Mouse (Mus musculus) MEL-GATA-1-ER (cell line): ENCODE measurements at regions not wholly inside any gene's neighbourhood (a gene's known extent, or its start where the extent isn't known, plus 50 kb on each side); places are given as distances from the start of the nearest gene placed in this dataset.
A peak's percentile ranks its signal among the peaks of the same experiment; 100 is the strongest.

Experiments used
- DNase-seq: peaks from one replicate; pipeline ENCODE4 v3.0.0-alpha.2; 2012; ENCODE audit warnings: low read depth; ENCODE audit errors: extremely low read depth

GRCm38 (mm10) chr4:124086801-124087200 lies 169.0 kb upstream of the 4930535I16Rik start:
- DNase-seq = no peak

GRCm38 (mm10) chr4:124086254-124086653 lies 168.4 kb upstream of the 4930535I16Rik start:
- DNase-seq = no peak

DNA sequence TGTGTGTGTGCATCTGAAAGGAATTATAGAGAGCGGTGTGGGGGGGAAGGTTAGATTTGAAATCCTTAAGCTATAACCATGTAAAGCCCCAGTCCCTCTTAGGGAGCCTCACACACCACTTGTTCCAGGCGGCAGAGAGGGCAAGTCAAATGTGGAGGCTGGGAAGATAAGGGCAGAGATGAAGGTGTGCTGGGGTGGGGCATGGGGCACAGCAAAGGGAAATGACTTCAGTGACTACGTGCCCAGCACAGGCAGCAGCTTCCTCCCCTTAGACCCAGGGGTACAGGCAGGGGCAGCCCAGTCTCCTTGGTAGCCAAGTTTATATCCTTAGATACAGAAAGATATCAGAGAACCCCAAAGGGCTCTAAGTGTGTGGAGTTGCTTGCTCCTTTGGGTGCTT lies 161.8 kb upstream of the 4930535I16Rik start:
- DNase-seq = peak; percentile 3

DNA sequence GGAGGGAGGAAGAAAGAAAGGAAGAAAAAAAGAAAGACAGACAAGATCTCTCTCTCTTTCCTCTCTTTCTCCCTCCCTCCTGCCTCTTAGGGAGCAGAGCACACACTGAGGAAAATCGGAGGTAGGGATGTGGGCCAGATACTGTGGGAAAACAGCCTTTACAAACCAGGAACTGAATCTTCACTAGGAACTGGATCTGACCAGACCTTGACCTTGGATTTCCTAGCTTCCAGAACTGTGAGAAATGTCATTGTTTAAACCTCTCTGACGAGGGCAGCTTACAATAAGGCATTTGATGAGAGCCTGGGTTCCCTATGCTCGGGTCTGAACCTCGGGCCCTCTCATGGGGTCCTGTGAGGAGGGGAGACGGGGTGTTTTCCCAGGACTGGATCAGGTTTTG lies 157.7 kb upstream of the 4930535I16Rik start:
- DNase-seq = no peak

GRCm38 (mm10) chr4:124073646-124074045 lies 155.8 kb upstream of the 4930535I16Rik start:
- no peak for DNase-seq

DNA sequence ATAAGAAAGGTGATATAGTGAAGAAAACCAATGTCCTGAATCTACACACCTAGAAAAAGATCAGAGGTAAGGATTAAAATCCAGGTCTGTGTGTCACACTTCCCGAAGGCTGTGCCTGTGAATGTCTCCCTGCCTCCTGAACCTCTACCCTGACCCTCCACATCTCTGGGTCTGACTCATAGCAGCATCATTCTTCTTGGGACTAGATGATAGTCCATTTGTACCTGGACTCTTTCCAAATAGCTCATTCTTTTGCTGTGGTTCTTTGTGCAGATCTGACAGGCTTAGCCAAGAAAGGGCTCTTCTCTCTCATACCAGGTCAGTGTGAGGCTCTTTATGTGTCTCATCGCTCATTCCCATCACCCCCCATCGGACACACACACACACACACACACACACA lies 146.8 kb upstream of the 4930535I16Rik start:
- DNase-seq = no peak

DNA sequence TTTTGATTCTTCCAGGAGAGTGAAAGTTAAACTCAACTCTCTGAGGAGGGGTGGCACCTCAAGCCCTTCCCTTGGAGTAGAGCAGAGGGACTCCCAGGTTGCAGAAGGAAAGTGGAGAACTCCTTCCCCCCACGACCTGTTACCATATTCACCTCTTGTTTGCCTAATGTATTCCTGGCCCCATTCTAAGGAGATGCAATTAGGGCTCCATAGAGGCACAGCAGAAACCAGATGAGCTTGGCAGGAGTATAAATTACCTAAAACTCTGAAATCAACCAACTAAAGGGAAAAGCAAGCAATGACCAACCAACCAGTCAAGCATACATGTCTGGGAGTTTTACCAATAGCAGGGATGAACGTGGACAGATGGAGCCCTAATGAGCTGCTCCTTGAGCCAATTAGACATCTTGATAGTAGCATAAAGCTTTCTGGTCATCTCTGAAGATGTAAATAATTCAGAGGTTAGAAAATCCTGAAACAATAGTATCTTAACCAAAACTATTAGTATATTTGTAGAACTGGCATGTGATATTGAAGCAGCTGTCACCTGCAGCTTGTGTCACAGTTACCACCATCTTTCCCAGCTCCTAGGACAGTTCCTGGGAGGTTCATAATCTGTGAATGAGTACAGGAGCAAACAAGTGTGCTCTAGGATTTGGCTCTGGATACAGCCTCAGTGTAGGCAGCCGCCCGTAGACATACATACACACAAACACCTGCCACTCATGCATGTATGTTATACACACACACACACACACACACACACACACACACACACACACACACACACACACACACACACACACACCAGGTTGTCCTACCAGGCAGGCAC lies 145.7 kb upstream of the 4930535I16Rik start:
- no peak for DNase-seq

DNA sequence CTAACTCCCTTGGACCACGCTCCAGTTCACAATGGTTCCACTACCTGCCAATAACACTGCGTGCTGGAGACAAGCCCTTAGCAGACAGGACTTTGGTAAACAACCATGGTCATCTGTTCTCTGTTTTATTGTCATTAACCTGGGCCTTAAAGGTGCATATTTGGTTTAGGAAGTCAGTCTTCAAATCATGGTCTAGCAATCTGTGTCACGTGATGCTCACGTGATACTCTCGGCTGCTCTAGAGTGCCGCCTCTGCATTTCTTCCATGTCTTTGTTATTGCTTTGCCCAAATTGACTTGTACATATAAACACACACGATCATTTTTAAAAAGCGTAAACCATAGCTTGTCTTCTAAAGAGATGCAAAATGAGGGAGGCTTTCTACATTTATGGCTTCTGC lies 139.8 kb upstream of the 4930535I16Rik start:
- DNase-seq = no peak

DNA sequence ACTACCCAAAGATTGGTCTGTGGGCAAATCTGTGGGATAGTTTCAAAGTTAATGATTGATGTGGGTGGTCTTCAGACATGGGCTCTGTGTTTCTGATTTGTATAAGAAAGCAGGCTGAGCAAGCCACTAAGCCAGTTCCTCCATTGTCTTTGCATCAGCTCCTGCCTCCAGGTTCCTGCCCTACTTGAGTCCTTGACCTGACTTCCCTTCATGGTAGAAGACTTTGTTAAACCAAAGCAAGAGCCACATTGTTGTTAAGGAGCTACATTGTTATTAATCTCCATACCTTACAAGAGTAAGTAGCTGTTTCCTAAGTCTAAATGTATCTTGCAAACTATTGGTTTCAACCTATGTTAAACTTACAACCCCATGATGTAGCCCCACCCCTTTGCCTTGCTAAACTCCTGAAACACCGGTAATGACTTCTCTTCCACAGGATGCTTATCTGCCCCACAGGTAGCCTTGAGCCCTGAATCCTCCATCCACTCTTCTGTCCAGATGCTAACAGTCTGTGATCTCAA lies 136.5 kb upstream of the 4930535I16Rik start:
- DNase-seq = no peak

- peak; percentile 89 for DNase-seq
These were observed 135.7 kb upstream of the 4930535I16Rik start for GRCm38 (mm10) chr4:124053340-124054038.

DNA sequence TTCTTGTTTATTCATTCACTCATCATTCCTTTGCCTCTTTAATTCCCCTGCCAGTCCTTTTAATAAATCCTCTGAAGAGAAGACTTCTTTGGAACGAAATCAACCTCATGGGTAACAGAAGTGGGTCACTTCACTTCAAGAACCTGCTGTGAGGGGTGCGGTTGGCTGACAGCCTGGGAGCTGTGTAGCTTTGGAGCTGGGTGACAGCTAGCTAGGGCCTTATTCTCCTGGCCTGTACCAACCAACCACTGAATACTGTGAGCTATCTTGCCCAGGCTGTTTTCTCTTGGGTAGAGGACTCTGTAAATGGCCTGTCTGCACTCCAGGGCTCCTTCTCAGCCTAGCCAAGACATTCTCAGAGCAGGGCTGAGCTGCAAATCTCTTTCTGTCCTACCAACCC lies 134.6 kb upstream of the 4930535I16Rik start:
- no peak for DNase-seq

DNA sequence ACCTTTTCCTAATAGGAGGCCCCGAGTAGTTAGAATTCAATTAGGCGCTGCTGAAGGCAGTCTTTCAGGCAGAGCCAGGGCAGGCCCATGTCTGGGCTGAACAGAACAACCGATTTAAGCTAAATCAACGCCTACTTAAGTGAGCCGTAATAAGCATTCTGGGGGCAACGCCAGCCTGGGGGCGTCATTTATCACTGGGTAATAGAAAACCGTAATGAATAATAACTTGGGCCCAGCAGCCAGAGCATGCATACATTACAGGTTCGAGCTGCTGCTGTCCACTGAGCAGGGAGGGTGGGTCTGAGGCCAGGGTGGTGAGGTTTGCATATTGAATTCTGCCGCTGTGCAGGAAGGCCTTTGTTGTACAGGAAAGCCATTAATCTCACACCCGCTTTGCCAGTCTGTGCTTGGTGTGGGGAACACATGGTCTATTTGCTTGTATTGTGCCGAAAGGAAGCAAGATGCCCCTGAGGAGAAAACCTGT lies 130.6 kb upstream of the 4930535I16Rik start:
- DNase-seq = no peak

DNA sequence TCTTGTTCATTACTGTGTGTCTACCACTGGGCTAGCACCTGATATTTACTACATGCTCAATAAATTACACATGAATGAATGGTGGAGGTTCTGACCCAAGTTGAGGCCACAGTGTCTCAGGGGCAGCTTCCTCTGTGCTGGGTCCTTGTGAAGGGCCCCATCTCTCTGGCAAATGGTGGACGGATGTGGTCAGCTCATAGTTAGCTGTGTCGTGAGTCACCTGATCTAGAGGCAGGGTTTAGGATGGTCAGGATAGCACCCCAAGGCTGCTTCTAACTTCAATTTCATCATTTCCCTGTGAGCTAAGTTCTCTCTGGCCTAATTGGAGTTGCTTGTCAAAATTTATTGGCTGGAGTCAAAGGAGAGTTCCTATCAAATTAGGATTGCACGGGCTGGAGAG lies 130.1 kb upstream of the 4930535I16Rik start:
- no peak for DNase-seq

GRCm38 (mm10) chr4:124036483-124036882 lies 118.7 kb upstream of the 4930535I16Rik start:
- DNase-seq = no peak

- DNase-seq = no peak
These were observed 117.8 kb upstream of the 4930535I16Rik start for GRCm38 (mm10) chr4:124035657-124036061.

- DNase-seq = no peak
These were observed 117.4 kb upstream of the 4930535I16Rik start for GRCm38 (mm10) chr4:124035192-124035591.

DNA sequence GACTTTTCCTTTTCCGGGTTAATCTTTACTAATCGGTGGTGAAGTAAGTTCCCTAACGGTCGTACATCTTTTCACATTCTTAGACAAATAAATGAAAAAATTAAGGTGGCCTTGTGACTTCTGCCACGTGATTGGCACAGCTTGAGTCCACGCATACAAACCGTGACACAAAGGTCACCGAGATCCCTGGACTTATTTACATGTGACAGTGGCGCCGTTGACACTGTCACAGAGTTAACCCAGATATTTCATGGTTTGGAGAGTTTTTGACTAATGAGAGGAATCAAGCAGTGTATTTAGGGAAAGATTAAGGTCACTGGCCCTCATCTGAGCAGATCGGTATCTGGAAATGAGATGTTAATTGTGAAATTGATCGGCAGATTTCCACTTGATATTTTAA lies 110.2 kb upstream of the 4930535I16Rik start:
- DNase-seq = no peak

DNA sequence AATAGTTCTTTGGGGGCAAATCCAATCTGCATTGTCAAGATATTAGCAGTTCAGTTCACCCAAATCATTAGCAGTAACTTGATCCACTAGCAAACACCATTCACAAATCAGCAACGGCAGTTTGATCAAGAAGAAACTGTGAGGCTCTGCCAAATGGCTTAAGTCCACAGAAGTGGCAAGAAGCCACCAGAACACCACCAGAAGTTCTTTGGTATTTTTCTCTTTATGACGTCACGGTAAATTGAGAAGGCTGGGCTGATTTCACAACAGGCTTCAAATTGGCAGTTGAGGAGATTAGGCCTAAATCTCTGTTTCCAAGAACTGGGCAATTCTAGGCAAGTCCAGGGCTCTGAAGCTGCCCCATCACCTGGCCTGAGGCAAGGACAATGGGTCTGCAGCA lies 98.6 kb upstream of the 4930535I16Rik start:
- DNase-seq = no peak

DNA sequence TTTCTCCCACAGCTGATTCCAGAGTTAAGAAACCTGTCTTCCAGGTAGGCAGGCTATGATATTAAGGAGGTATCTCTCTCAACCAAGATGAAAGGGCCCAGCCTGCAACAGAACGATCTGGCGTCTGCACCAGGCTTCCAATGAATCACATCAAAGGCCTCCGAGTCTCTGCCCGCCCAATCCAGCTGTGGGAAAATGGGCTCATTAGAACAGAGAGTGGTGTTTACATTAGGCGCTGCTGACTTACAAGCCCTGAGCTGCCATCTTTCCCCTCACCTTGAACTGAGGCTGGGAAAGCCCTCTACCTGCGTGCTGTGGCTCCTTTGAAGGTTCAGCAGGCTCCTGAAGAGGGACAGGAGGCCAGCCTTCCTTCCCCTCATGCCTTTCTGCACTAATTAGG lies 97.5 kb upstream of the 4930535I16Rik start:
- no peak for DNase-seq

- no peak for DNase-seq
These were observed 94.6 kb upstream of the 4930535I16Rik start for GRCm38 (mm10) chr4:124012406-124012805.

DNA sequence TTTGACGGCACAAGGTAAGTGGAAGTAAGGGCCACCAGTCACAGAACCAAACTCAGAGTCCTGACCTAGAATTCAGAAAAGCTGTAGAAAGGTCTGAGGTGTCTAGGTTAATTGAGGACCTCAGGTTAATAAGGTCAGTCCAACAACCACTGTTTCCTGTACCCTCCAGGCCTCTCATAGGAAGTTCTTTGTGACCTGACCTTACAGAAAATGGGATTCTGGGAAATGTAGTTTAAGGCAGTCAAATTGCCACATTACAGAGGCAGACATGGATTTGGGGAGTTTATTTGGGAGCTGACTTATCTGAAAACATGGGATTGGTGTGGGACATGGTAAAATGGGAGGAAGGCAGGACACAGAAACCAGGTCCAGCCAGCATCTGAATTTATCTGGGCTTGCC lies 90.9 kb upstream of the 4930535I16Rik start:
- no peak for DNase-seq

GRCm38 (mm10) chr4:124005626-124006315 lies 87.9 kb upstream of the 4930535I16Rik start:
- no peak for DNase-seq
